Mouse (Mus musculus): Measurements from ENCODE around the gene Fscn1.

Gene Fscn1

DNA sequence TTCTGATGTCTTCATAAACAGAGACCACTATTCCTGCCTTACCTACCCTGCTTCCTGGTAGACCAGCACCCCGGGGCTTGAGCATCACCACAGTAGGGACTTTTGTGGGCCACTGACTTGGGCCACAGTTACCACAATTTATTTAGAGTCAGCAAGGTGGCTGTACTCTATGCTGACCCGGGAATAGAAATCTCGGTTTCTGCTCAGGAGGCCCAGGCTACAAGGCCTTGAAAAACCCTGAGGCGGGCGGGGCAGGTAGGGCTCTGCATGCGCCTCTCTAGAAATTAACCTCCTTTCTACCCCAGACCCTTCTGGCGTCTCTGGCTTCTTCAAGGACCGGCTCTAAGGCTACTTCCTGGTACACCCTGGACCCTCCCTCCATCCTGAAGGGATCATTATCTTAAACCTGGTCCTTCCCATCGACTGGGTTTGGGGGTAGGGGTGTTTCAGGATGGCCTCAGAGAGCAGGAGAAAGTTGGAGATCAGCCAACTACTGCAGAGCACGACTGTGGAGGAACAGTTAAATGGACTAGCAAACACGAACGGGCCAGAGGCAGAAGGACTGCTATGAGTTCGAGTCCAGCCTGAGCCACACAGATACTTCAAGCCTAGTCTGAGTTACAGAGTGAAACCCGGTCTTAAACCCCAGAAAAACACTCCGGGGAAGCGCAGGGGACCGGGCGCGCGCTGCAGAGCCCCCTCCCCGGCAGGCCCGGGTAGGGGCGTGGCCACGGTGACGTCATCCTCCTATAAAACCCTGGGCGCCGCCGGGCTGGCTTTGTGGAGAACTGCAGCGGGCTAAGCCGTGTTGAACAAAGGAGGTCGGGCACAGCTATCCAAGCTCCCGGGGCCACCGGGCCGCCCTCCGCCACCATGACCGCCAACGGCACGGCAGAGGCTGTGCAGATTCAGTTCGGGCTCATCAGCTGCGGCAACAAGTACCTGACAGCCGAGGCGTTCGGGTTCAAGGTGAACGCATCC, at the start of gene Fscn1:
TSS of gene Fscn1 (plus strand) at position 768 of the 981 bp plus-strand sequence.
- DNase-seq (ENCODE audit: low spot score), result peak; percentile 94

DNA sequence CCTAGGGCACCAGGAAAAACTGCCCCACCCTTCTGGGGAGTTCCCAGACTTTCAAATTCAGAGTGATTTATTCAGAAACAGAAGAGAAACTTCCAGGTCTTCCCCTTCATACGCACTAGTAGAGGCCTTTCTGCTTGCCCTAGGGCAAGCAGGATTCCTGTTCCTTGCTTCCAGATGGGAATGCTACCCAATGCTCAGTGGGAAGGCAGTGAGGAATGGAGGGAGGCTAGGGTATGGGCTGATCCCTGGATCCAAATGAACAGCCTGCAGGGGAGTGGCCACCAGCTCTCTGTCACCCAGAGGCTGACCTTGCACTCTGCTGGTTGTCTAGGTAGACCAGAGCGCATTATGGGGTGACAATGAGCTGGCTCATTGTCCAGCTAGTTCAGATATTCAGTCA, 48.5 kb upstream of the Fscn1 start:
- DNase-seq (ENCODE audit: low spot score), result no peak

- DNase-seq (ENCODE audit: low spot score), result no peak
These were observed 47.8 kb upstream of the Fscn1 start for GRCm38 (mm10) chr5:142912320-142912719.

DNA sequence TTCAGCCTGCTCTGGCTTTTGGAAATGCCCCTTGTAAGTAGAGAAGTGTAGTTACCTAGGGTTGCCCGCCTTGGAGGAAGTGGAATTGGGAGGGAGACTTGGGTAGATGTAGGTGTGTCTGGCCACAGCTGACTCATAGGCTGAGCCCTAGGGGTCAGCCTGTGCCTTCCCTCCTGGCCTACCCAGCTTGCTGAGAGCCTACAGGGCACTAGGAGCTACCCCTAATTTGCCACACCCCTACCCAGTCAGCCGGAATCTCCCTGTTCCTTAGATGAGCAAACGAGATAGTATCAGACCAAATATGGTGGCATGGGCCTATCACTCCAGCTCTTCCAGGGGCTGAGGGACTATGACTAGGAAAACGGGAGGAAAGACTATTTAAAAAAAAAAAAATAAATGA, 47.4 kb upstream of the Fscn1 start:
- no peak for DNase-seq (ENCODE audit: low spot score)

- no peak for DNase-seq (ENCODE audit: low spot score)
These were observed 44.9 kb upstream of the Fscn1 start for GRCm38 (mm10) chr5:142915231-142915630.

DNA sequence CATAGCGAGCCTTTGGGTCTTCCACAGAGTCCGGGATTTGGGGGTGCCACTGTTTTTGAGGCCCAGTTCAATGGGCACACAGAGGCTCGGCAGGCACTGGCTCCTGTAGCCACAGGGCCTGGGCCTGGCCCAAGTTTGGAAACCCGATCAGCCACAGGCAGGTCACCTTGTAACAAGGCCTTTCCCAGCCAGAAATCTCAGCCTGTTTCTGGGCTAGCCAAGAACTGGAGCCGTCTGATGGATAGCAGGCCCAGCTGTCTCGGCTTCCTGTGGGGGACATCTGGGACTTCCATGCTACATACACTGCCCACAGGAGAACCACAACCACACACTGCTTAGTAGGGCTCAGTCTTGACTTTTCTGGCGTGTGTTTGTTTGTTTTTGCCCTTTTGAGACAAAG, 43.5 kb upstream of the Fscn1 start:
- DNase-seq (ENCODE audit: low spot score), result no peak

- DNase-seq (ENCODE audit: low spot score), result no peak
These were observed 42.7 kb upstream of the Fscn1 start for GRCm38 (mm10) chr5:142917402-142917801.

- DNase-seq (ENCODE audit: low spot score), result peak; percentile 90
These were observed 39.7 kb upstream of the Fscn1 start for GRCm38 (mm10) chr5:142920311-142921073.

- DNase-seq (ENCODE audit: low spot score), result no peak
These were observed 39.1 kb upstream of the Fscn1 start for GRCm38 (mm10) chr5:142921074-142921459.

DNA sequence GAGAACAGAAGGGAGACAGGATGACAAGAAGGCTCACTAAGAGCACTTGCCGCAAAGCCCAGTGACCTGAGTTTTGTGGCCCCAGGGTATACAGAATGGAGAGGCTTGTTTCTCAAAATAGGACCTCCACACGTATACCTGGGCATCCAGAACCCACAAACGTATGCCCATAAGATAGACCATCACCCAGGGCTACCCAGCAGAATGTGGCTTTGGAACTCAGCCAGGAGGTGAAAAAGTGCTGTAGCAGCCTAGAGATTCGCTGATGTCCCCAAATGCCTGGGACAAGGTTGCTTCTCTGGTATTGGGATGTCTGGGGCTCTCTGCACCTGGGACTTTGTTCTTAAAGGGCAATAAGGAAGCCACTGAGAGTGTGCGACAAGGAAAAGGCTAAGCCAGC, 37.9 kb upstream of the Fscn1 start:
- no peak for DNase-seq (ENCODE audit: low spot score)

- no peak for DNase-seq (ENCODE audit: low spot score)
These were observed 36.4 kb upstream of the Fscn1 start for GRCm38 (mm10) chr5:142923781-142924180.

DNA sequence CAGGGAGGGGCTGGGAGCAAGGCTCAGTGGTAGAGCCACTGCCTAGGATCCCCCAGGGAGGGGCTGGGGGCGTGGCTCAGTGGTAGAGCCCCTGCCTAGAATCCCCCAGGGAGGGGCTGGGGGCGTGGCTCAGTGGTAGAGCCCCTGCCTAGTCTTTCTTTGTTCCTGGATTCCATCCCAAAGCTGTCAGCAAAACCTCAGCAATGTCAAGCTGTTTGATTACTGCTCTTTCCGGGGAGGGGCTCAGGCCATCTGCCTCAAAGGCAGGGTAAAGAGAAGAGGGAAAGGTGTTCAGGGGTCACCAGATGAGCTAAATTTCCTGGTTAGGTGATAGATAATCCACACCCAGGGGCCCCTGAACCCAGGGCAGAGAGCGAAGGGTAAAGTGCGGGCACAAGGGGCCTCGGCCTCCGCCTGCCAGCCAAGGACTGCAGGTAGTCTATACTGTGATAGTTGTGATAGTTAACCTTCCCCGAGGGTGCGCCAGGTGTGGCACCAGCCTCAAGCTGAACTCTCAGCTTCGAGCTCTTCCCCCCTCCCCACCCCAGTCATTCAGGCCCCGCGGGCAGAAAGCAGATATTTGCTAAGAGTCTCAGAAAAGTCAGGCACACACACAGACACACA, 35.7 kb upstream of the Fscn1 start:
- DNase-seq (ENCODE audit: low spot score), result no peak

DNA sequence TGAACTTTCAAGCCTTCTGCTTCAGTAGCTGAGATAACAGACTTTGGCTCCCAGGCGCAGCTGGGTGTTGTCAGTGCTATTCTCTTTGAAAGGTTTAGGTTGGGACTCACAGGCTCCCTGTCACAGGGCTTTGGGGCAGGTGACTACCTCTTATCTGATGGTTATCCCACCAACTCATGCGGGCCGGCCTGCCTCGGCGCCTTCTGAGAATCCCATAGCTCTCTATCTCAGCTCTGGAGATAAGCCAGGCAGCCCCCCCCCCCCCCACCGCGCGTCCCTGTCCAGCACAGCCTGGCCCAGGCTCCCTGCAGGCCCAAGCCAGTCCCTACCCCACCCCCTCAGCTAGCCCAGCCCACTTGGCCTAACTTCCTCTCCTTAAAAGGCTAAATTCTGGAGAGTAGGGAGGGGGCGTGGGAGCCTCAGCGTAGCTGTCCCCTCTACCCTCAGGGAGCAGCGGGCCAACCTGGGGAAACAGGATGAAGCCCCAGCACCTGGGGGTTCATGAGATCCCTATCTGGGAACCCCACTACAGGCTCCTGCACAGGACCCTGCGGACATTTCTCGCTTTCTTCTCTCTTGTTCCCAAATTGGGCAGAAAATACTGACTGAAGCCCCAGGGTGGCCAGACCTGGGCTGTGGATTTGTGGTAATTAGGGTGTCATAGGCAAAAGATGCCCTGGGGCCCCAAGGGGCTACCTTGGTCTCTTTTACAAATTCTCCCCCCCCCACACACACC, 33.8 kb upstream of the Fscn1 start:
- peak; percentile 65 for DNase-seq (ENCODE audit: low spot score)

DNA sequence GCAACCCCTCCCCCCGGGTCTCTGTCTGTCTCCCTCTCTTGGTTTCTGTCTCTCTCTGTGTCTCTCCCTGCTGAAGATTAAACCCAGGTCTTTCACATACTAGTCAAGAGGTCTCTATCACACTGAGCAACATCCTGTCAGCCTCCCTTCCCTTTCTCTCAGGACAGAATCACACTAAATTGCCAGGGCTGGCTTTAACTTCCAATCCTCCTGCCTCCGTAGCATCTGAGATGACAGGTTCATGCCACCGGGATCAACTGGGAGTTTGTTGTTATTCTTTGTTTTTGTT, 33.3 kb upstream of the Fscn1 start:
- no peak for DNase-seq (ENCODE audit: low spot score)

DNA sequence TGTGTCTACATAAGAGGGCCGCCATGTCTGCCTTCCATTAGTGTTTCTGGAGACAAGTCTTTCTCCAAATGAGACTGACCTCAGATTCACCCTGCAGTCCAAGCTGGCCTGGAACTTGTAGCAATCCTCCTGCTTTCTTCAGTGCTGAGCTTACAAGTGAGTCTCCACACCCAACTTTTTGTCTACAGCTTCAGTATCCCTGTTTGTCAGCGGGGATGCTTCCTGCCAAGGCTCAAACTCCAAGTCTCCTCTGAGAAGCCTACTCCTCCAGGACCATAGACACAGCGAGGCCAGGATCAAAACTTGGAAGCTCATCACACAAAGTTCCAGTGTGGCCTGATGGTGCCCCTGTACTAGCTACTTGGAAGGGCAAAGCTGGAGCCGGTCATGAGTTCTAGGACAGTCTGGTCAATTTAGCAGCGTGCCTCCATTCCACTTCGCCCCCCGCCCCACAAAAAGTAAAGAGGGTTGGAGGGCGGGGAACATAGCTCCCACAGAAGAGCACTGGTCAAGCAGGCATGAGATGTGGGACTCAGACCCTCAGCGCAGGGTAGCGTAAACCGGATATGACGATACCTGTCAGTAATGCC, 32.7 kb upstream of the Fscn1 start:
- DNase-seq (ENCODE audit: low spot score), result no peak

DNA sequence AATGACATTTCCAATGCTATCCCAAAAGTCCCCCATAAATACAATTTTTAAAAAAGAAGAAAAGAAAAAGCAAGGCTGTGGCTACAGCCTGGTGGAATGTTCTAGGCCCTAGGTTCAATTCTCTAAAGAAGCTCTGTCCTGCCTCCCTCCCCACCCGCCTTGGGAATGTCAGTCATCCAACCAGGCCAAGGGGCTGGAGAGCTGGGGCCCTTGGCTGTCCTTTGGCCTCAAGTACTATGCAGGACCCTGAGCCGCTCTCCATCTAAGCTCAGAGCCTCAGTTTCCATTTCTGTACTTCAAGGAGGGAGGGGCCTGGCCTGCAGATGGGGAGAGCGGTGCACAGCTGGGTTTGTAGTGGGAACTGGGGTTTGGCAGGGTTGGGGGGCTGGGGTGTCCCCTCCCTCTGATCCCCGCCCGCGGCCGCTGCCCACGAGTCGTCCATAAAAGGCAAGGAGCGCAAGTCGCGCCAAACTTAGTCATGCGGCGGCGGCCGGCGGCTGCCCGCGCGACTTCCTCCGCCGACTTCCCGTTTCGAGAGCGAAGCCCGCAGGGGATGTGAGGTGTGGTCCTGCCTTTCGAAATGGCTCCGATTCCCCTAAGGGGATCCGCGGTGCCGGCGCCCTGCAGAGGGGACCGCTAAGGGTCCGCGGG, 31.3 kb upstream of the Fscn1 start:
- peak; percentile 86 for DNase-seq (ENCODE audit: low spot score)

- DNase-seq (ENCODE audit: low spot score), result no peak
These were observed 30.8 kb upstream of the Fscn1 start for GRCm38 (mm10) chr5:142929400-142929752.

DNA sequence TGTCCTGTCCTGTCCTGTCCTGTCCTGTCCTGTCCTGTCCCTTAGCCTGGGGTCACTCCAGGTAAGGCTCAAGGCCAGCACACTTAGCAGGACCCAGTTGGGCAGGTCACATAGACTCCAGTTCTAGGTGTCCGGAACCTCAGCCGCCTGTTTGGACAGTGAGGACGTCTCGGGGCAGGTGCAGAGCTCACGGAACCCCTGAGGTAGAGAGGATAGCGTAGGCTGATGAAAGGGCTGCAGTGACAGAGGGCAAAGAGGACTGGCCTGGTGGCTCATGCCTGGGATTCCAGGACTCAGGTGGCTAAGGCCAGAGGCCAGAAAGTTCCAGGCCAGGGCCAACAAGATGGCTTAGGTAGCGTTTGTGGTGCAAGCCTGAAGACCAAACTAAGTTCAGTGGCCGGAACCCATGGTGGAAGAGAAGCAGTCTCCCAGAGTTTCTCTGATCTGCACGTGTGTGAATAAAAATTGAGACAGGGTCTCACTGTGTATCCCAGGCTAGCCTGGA, 28.9 kb upstream of the Fscn1 start:
- no peak for DNase-seq (ENCODE audit: low spot score)

DNA sequence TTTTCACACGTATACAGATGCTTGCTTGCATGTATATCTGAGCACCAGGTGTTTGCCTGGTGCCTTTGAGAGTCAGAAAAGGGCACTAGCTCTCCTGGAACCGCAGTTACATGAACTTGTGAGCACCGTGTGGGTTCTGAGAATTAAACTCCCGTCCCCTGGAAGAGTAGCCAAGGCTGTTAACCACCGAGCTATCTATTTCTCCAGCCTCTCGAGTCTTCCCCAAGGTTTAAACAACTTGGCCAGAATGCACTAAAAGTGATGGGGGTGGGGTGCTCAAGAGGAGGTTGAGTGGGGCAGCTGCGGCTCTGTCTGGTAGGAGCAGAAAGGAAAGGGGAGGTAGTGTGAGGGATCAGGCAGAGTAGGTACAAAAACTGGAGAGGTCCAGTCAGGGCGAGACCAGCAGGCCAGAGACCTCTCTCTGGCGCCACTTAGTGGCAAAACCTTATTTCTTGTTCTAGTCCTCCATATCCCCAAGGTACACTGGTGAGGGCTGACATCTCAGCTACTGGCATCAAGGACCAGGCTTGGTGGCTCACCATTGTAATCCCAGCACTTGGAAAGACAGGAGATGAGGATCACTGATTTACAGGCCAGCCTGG, 28.0 kb upstream of the Fscn1 start:
- DNase-seq (ENCODE audit: low spot score), result peak; percentile 91

- peak; percentile 60 for DNase-seq (ENCODE audit: low spot score)
These were observed 27.4 kb upstream of the Fscn1 start for GRCm38 (mm10) chr5:142932731-142933130.
